Mouse (Mus musculus): Measurements from ENCODE around the gene Hist2h2aa1.

Gene Hist2h2aa1

GRCm38 (mm10) chr3:96254683-96255355 lies 9.5 kb downstream of the Hist2h2aa1 start:
- DNase-seq (ENCODE audit: low spot score in 2 of 2), result no peak

- no peak for DNase-seq (ENCODE audit: low spot score in 2 of 2)
These were observed 10.8 kb downstream of the Hist2h2aa1 start for GRCm38 (mm10) chr3:96255926-96256593.

GRCm38 (mm10) chr3:96257190-96257589 lies 11.9 kb downstream of the Hist2h2aa1 start:
- no peak for DNase-seq (ENCODE audit: low spot score in 2 of 2)

GRCm38 (mm10) chr3:96260220-96260619 lies 14.9 kb downstream of the Hist2h2aa1 start:
- DNase-seq (ENCODE audit: low spot score in 2 of 2), result no peak

GRCm38 (mm10) chr3:96261623-96262022 lies 16.3 kb downstream of the Hist2h2aa1 start:
- no peak for DNase-seq (ENCODE audit: low spot score in 2 of 2)

GRCm38 (mm10) chr3:96262216-96262875 lies 17.0 kb downstream of the Hist2h2aa1 start:
- peak; percentile 61 to 74 for DNase-seq (ENCODE audit: low spot score in 2 of 2)

- peak; percentile 91 to 96 for DNase-seq (ENCODE audit: low spot score in 2 of 2)
These were observed 17.8 kb downstream of the Hist2h2aa1 start, which contains the start of gene Hist2h4 for GRCm38 (mm10) chr3:96262979-96263550. Hist2h4 (minus strand) TSS chr3:96263311.

GRCm38 (mm10) chr3:96263558-96264403 lies 18.5 kb downstream of the Hist2h2aa1 start:
- DNase-seq (ENCODE audit: low spot score in 2 of 2), result peak in 1 of 2 experiments; percentile 25

GRCm38 (mm10) chr3:96264404-96264949 lies 19.2 kb downstream of the Hist2h2aa1 start:
- DNase-seq (ENCODE audit: low spot score in 2 of 2), result no peak

GRCm38 (mm10) chr3:96266132-96266710 lies 20.9 kb downstream of the Hist2h2aa1 start:
- DNase-seq (ENCODE audit: low spot score in 2 of 2), result no peak

- no peak for DNase-seq (ENCODE audit: low spot score in 2 of 2)
These were observed 22.2 kb downstream of the Hist2h2aa1 start for GRCm38 (mm10) chr3:96267541-96267940.

GRCm38 (mm10) chr3:96268051-96268775 lies 22.9 kb downstream of the Hist2h2aa1 start, which contains the start of gene Hist2h3b:
Hist2h3b (plus strand) TSS chr3:96268654.
- peak; percentile 81 to 82 for DNase-seq (ENCODE audit: low spot score in 2 of 2)

GRCm38 (mm10) chr3:96268776-96269378 lies 23.6 kb downstream of the Hist2h2aa1 start:
- DNase-seq (ENCODE audit: low spot score in 2 of 2), result peak in 1 of 2 experiments; percentile 25

- DNase-seq (ENCODE audit: low spot score in 2 of 2), result peak; percentile 84 to 85
These were observed 24.5 kb downstream of the Hist2h2aa1 start, which contains the start of gene Hist2h2bb for GRCm38 (mm10) chr3:96269511-96270474. Hist2h2bb (plus strand) TSS chr3:96269752.

- no peak for DNase-seq (ENCODE audit: low spot score in 2 of 2)
These were observed 28.5 kb downstream of the Hist2h2aa1 start for GRCm38 (mm10) chr3:96273591-96274465.

GRCm38 (mm10) chr3:96277428-96277799 lies 32.1 kb downstream of the Hist2h2aa1 start:
- DNase-seq (ENCODE audit: low spot score in 2 of 2), result peak; percentile 63 to 75

Data from spleen, postnatal 14 days (tissue).